Mouse (Mus musculus) ES-E14 (cell line): ENCODE measurements around the gene Defb25. TPM values are rescaled to one million over a fixed set of nuclear protein-coding genes. Genes with fewer than 3 reads are reported as not detected.

Experiments used
- DNase-seq: peaks from one replicate; pipeline ENCODE4 v3.0.0-alpha.2; 2013; ENCODE audit warnings: low read depth, low spot score
- H3K27ac ChIP-seq: 2 replicates; pipeline ENCODE4 v1.5.1; 2012; ENCODE audit warnings: low read depth, mild to moderate bottlenecking, low read length, moderate library complexity, mixed read lengths; ENCODE audit not compliant: poor library complexity, insufficient read depth, severe bottlenecking
- H3K36me3 ChIP-seq: 2 replicates; pipeline ENCODE4 v1.6.1; 2012; ENCODE audit warnings: mild to moderate bottlenecking, low read length, moderate library complexity, mixed read lengths; ENCODE audit not compliant: control insufficient read depth, poor library complexity, insufficient read depth, severe bottlenecking
- H3K4me1 ChIP-seq, 2 experiments: fragments of 150-350 bp in 1 of 2; sonication (generic) in 1 of 2; 2 replicates each; pipeline ENCODE4 v1.6.1; 2012; ENCODE audit warnings: low read length in 2 of 2, mild to moderate bottlenecking in 1 of 2, mixed read lengths in 1 of 2; ENCODE audit not compliant: control insufficient read depth in 2 of 2, insufficient read depth in 2 of 2, poor library complexity in 1 of 2
- H3K4me3 ChIP-seq, 2 experiments: fragments of 150-350 bp in 1 of 2; sonication (generic) in 1 of 2; 2 replicates each; pipeline ENCODE4 v1.5.1; 2012; ENCODE audit warnings: low read length in 2 of 2, low read depth in 1 of 2, mild to moderate bottlenecking in 1 of 2, mixed read lengths in 1 of 2; ENCODE audit not compliant: insufficient read depth in 1 of 2, poor library complexity in 1 of 2, severe bottlenecking in 1 of 2
- H3K9ac ChIP-seq: 2 replicates; pipeline ENCODE4 v1.6.1; 2012; ENCODE audit warnings: low read depth, mild to moderate bottlenecking, low read length, mixed read lengths; ENCODE audit not compliant: poor library complexity, insufficient read depth, severe bottlenecking
- H3K9me3 ChIP-seq: fragments of 150-350 bp; sonication (generic); 2 replicates; pipeline ENCODE4 v1.6.1; 2012; ENCODE audit warnings: low read depth, mild to moderate bottlenecking, low read length; ENCODE audit not compliant: control insufficient read depth, insufficient read depth
- CHD2 ChIP-seq: IDR thresholded peaks from 2 replicates; pipeline ENCODE4 v1.6.1; 2014; ENCODE audit warnings: mild to moderate bottlenecking, low read depth, low read length, inconsistent platforms
- HCFC1 ChIP-seq: IDR thresholded peaks from 2 replicates; pipeline ENCODE4 v1.6.1; 2012; ENCODE audit warnings: low read length, inconsistent platforms, borderline replicate concordance; ENCODE audit not compliant: insufficient read depth
- MAFK ChIP-seq: IDR thresholded peaks from 2 replicates; pipeline ENCODE4 v1.6.1; 2014; ENCODE audit warnings: mild to moderate bottlenecking, low read depth, low read length, inconsistent platforms; ENCODE audit not compliant: insufficient read depth
- ZC3H11A ChIP-seq: IDR thresholded peaks from 2 replicates; pipeline ENCODE4 v1.6.1; 2012; ENCODE audit warnings: low read depth, mild to moderate bottlenecking, inconsistent platforms, low read length, borderline replicate concordance
- ZNF384 ChIP-seq: IDR thresholded peaks from 2 replicates; pipeline ENCODE4 v1.6.1; 2012; ENCODE audit warnings: low read depth, low read length, inconsistent platforms
- in situ Hi-C, 2 experiments: fragments of 600-800 bp; cut with MboI; formaldehyde crosslinking; loops; one replicate each; pipeline ENCODE4 v1.15.1; 2025; ENCODE audit warnings: low sequenced_read_pairs in 2 of 2, inconsistent platforms in 1 of 2; ENCODE audit not compliant: unreplicated experiment in 2 of 2
- total RNA-seq: library from RNA; depleted of rRNA; stranded (reverse); fragments of 300-350 nt; gene quantifications from 2 replicates; pipeline ENCODE4 v1.2.3, GENCODE M21; 2012

Gene Defb25
- total RNA-seq, 1 experiment: 5.7 TPM

GRCm38 (mm10) chr2:152637381-152637780 is 14.5 kb upstream of the Defb25 start:
- H3K27ac ChIP-seq: no peak overlapping the region
- no peaks in the 10 kb centered on the region for H3K9me3 ChIP-seq
- no peak overlapping the region for H3K9ac ChIP-seq
- no peak for TF ChIP-seq ZC3H11A
- TF ChIP-seq ZNF384: no peak
- no peak for TF ChIP-seq HCFC1
- TF ChIP-seq MAFK: no peak
- no peak for TF ChIP-seq CHD2
- no peak for DNase-seq
- in situ Hi-C loops: no loop called here
- H3K4me1 ChIP-seq: no peaks in the 10 kb centered on the region; a peak in 1 of 4 replicates
- no peaks in the 10 kb centered on the region for H3K36me3 ChIP-seq
- no peak overlapping the region for H3K4me3 ChIP-seq

- H3K9me3 ChIP-seq: no peaks in the 10 kb centered on the region
- no peaks in the 10 kb centered on the region for H3K36me3 ChIP-seq
- H3K4me3 ChIP-seq: no peak overlapping the region
- no peak overlapping the region for H3K9ac ChIP-seq
- in situ Hi-C loops: no loop called here
- no peak overlapping the region for H3K27ac ChIP-seq
- no peaks in the 10 kb centered on the region; a peak in 1 of 4 replicates for H3K4me1 ChIP-seq
- no peak for DNase-seq
- TF ChIP-seq HCFC1 (no peak), CHD2 (no peak), ZNF384 (no peak), ZC3H11A (no peak), MAFK (no peak)
These were observed 14.1 kb upstream of the Defb25 start for GRCm38 (mm10) chr2:152637006-152637322.

GRCm38 (mm10) chr2:152636246-152637005 is 13.6 kb upstream of the Defb25 start:
- no peaks in the 10 kb centered on the region for H3K9me3 ChIP-seq
- H3K9ac ChIP-seq: no peak overlapping the region
- H3K4me1 ChIP-seq: no peaks in the 10 kb centered on the region; a peak in 1 of 4 replicates
- TF ChIP-seq CHD2 (no peak), ZC3H11A (no peak), ZNF384 (no peak), HCFC1 (no peak), MAFK (no peak)
- DNase-seq: no peak
- in situ Hi-C loops: no loop called here
- no peaks in the 10 kb centered on the region for H3K36me3 ChIP-seq
- no peak overlapping the region for H3K27ac ChIP-seq
- no peak overlapping the region for H3K4me3 ChIP-seq

- no peaks in the 10 kb centered on the region for H3K9me3 ChIP-seq
- H3K4me1 ChIP-seq: no peaks in the 10 kb centered on the region; a peak in 1 of 4 replicates
- H3K27ac ChIP-seq: no peak overlapping the region
- H3K36me3 ChIP-seq: no peaks in the 10 kb centered on the region
- in situ Hi-C loops: no loop called here
- no peak overlapping the region for H3K9ac ChIP-seq
- no peak for TF ChIP-seq ZNF384
- TF ChIP-seq CHD2: no peak
- no peak for TF ChIP-seq ZC3H11A
- no peak for TF ChIP-seq MAFK
- TF ChIP-seq HCFC1: no peak
- no peak for DNase-seq
- peak overlapping the region; percentile 23 to 46; a peak in 2 of 4 replicates for H3K4me3 ChIP-seq
These were observed 11.5 kb upstream of the Defb25 start for GRCm38 (mm10) chr2:152634311-152634710.
